Mouse (Mus musculus) MN1 (cell line): Measurements from ENCODE around the gene Sh2d3c.

Experiments
- DNase-seq: peaks from one replicate; pipeline ENCODE4 v3.0.0-alpha.2; 2016; ENCODE audit warnings: low spot score

Sh2d3c gene

DNA sequence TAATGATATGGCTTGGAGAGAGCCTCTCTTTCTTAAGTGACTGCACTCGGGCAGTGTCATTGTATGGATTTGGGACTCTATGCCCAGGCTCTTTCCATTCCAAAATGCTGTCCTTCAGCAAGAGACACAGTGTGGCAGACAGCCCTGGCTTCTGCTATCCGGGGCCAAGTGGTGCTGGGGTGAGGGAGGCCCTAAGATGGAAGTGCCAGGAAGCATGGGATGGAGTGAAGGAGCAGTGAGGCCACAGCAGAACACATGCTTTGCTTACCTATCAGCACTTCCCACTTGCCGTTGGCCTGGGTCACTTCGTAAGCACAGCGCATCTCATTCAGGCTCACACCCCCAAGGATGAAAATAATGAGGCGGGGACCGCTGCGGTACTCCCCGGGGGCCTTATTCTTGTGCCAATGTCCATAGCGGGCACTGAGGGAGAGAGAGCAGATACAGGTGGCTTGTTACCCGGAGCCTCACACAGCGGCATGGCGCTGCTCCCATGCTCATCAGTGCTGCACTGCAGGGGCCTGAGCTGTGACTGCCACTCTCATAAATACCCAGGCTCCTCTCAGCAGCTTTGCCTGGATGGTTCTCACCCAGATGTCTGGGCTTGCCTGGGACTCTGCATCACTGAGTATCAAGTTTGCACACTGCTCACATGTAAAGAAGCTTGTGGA, 75.0 kb downstream of the Sh2d3c start:
- DNase-seq = no peak

DNA sequence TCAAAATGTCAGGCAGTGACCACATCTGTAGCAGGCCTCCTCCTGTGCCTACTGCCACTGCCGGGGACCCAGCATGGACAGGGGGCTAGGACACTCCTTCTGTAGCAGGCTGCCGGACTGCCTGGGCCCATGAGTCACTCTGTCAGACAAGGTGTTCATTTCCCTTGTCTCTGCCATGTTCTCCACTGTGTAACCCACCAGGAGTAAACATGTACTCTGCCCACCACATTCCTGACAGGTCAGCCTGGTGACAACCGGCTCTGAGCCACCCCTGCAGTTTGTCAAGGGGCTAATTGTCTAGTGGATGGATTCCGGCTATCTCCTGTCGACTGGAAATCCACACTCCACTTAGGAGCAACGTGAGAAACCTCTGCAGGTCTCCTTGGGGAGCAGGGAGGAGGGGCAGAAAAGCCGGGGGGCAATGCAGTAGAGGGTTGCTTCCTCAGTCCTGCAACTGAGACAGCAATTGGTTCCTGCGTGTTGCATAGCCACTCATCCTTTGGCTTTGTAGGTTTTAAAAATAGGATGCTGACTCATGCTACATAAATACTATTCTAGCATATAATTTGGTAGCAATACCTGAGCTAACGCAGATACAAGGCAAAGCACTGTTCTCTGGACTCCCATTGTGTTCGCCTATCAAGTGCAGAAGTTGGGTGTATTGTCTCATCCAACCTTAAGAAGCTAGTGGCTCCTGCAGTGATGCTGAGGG, 77.6 kb downstream of the Sh2d3c start:
- DNase-seq = no peak
